16 mouse cellular contexts compared by ENCODE assay signal in genomic region chr10:11044455-11045106, GRCm38 (mm10). TPM values are rescaled to one million over a fixed set of nuclear protein-coding genes. Genes with fewer than 3 reads are reported as not detected.
"Had no signal": no experiment of that assay in that cellular context is flagged by ENCODE, and none has a peak within 500 bp of the region (broad histone marks: within the 10 kb centered on the region; RNA-seq: fewer than 3 reads in every experiment).

No protein-coding gene starts in this region.

- DNase-seq: kidney, adult 2 months; lung, adult 2 months; lung, postnatal 36 days; right cerebral cortex, postnatal 4 days; spleen, adult 18-20 months; thymus, adult 18-20 months; thymus, postnatal 14 days had no signal

- H3K9me3 ChIP-seq: kidney, embryonic 15.5 days; limb, embryonic 10.5 days; liver, embryonic 15.5 days; neural tube, embryonic 12.5 days had no signal

- H3K36me3 ChIP-seq: kidney, embryonic 15.5 days; limb, embryonic 10.5 days; liver, embryonic 15.5 days; neural tube, embryonic 12.5 days had no signal

- H3K4me3 ChIP-seq: kidney, embryonic 15.5 days; left cerebral cortex, adult 2 months; limb, embryonic 10.5 days; liver, embryonic 15.5 days; neural tube, embryonic 12.5 days had no signal

- H3K27me3 ChIP-seq: kidney, embryonic 15.5 days; liver, embryonic 15.5 days; neural tube, embryonic 12.5 days had no signal

- H3K4me1 ChIP-seq: kidney, embryonic 15.5 days; limb, embryonic 10.5 days; liver, embryonic 15.5 days; neural tube, embryonic 12.5 days had no signal

- H3K27ac ChIP-seq: kidney, embryonic 15.5 days; left cerebral cortex, adult 2 months; limb, embryonic 10.5 days; liver, embryonic 15.5 days; neural tube, embryonic 12.5 days had no signal

- ATAC-seq: lung, postnatal 0 days had no signal

- H3K9ac ChIP-seq: kidney, embryonic 15.5 days; liver, embryonic 15.5 days; neural tube, embryonic 12.5 days had no signal

- H3K4me2 ChIP-seq: kidney, embryonic 15.5 days; liver, embryonic 11.5 days; liver, embryonic 15.5 days; neural tube, embryonic 12.5 days had no signal

RNA-seq across cellular contexts. Expression of gene Grm1, which starts 37.6 kb away (rescaled TPM):
- polyA plus RNA-seq: kidney, adult 2 months; limb, embryonic 10.5 days; liver, embryonic 15.5 days; lung, adult 2 months; lung, postnatal 0 days; stomach, embryonic 14.5 days; urinary bladder, adult 2 months had no signal
